Mouse (Mus musculus) heart, embryonic 13.5 days (tissue): Measurements from ENCODE around the gene Rps6ka4. TPM values are rescaled to one million over a fixed set of nuclear protein-coding genes. Genes with fewer than 3 reads are reported as not detected.
A peak's percentile ranks its signal among the peaks of the same experiment; 100 is the strongest.

Experiments used
- ATAC-seq: fragments of 200-750 bp; cut with Nextera tagmentation; 2 replicates; pipeline ENCODE4 v1.8.0; 2017; ENCODE audit warnings: moderate TSS enrichment; ENCODE audit not compliant: insufficient number of reproducible peaks, low FRiP score, low TSS enrichment; ENCODE audit errors: extremely low read depth
- H3K27ac ChIP-seq: fragments of 300-500 bp; sonication (generic); replicated peaks from 2 replicates; pipeline ENCODE4 v1.5.1; 2015; ENCODE audit warnings: moderate library complexity, mild to moderate bottlenecking, inconsistent platforms
- H3K27me3 ChIP-seq: fragments of 300-500 bp; sonication (generic); replicated peaks from 2 replicates; pipeline ENCODE4 v1.6.1; 2015; ENCODE audit warnings: mild to moderate bottlenecking, inconsistent platforms
- H3K36me3 ChIP-seq: fragments of 300-500 bp; sonication (generic); 2 replicates; pipeline ENCODE4 v1.6.1; 2015; ENCODE audit warnings: mild to moderate bottlenecking, inconsistent platforms
- H3K4me1 ChIP-seq: fragments of 300-500 bp; sonication (generic); 2 replicates; pipeline ENCODE4 v1.6.1; 2015; ENCODE audit warnings: inconsistent platforms
- H3K4me2 ChIP-seq: fragments of 300-500 bp; sonication (generic); 2 replicates; pipeline ENCODE4 v1.6.1; 2015; ENCODE audit warnings: inconsistent platforms, mild to moderate bottlenecking, moderate library complexity
- H3K4me3 ChIP-seq: fragments of 300-500 bp; sonication (generic); 2 replicates; pipeline ENCODE4 v1.5.1; 2015; ENCODE audit warnings: moderate library complexity, mild to moderate bottlenecking, inconsistent platforms
- H3K9ac ChIP-seq: fragments of 300-500 bp; sonication (generic); 2 replicates; pipeline ENCODE4 v1.6.1; 2015; ENCODE audit warnings: inconsistent platforms, mild to moderate bottlenecking, moderate library complexity
- H3K9me3 ChIP-seq: fragments of 300-500 bp; sonication (generic); 2 replicates; pipeline ENCODE4 v1.6.1; 2016; ENCODE audit warnings: inconsistent platforms
- WGBS: fragments of 180-500 bp; shearing (Covaris S2); methylation state at CpG from one replicate; pipeline ENCODE4 v1.1.7; 2015; ENCODE audit warnings: mixed read lengths; 5-methylcytosine and 5-hydroxymethylcytosine counted together
- polyA plus RNA-seq: library from polyadenylated mRNA; unstranded; fragments of >200 nt; fragmentation: Nextera tagmentation; extraction: Ambion mirVana; gene quantifications from 2 replicates; pipeline ENCODE4 v1.2.1, GENCODE M21; 2015

Gene Rps6ka4
- 14.1 and 15.4 TPM in 2 replicates for polyA plus RNA-seq

DNA sequence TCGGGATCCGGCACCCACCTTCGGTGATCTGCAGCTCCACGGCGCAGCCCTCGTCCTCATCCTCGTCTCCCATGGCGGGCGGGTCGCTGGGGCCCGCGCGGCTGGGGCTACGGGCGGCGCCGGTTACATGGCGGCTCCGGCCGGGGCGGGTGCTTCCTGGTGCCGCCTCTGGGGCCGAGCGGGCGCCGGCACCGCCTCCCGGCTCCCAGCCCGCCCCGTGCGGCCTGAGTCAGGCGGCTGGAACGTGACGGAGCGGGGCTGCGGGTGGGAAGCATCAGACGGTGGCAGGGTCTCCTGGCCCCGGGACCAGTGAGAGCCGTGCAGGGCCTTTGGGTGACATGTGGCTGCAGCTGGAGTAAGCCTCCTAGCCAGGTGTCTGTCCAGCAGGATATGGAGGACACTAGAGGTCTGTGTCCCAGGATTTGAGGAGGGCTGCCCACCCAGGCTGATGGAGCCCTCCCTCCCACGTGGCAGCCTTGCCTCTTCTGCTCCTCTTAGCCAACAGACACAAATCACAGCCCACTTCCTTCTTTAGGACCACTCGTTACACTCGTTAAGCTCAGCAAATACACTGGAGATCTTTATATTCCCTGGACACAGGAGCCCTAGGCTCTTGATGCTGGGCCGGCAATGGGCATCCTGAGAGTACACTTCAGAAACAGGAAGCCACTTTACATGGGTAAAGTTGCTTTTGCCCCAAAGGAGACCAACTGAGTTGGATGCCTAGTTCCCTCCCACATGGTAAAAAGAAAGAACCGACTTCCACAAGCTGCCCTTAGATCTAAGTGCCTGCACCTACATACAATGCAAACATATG, at the start of gene Rps6ka4:
Gene Rps6ka4 (minus strand): TSS at position 162 of the 817 bp plus-strand sequence.
- Histone ChIP-seq H3K4me3 (peak within 1 kb of the TSS; percentile 85), H3K27me3 (peaks cover 76% of the 10 kb centered on the region), H3K27ac (peak within 1 kb of the TSS; percentile 2; the same call in 1 of the 2 replicates), H3K9me3 (no peaks in the 10 kb centered on the region), H3K9ac (peak within 1 kb of the TSS; percentile 87), H3K4me1 (peaks cover 17% of the 10 kb centered on the region), H3K36me3 (peaks cover 33% of the 10 kb centered on the region), H3K4me2 (peak within 1 kb of the TSS; percentile 98)
- under 1% methylated on average over 44 of the region's 44 CpGs for WGBS
- peak; percentile 70; the same call in 1 of the 2 replicates for ATAC-seq

DNA sequence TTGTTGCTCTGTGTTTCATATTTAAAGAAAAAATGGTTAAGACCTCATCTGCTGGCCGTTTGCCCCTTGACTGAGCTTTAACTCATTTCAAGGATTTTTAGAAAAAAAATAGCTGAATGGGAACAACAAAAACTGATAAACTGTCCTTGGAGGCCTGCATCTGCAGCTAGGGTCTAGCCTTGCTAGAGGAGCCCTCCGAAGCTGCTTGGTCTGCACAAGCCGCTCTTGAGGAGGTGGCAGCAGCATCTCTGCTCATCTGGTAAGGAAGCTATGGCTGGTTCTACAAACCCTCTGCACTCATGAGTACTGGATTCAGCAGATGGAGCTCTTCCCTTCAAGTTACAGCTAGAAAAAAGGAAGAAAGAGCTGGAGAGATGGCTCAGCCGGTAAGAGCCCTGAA, 37.5 kb upstream of the Rps6ka4 start:
- H3K4me3 ChIP-seq, result no peak overlapping the region
- no peaks in the 10 kb centered on the region for H3K36me3 ChIP-seq
- WGBS, result 77% methylated on average over 4 of the region's 4 CpGs
- no peaks in the 10 kb centered on the region for H3K27me3 ChIP-seq
- H3K9me3 ChIP-seq, result no peaks in the 10 kb centered on the region
- no peak overlapping the region for H3K9ac ChIP-seq
- no peak for ATAC-seq
- H3K4me2 ChIP-seq, result no peak overlapping the region
- H3K27ac ChIP-seq, result no peak overlapping the region
- no peaks in the 10 kb centered on the region for H3K4me1 ChIP-seq

DNA sequence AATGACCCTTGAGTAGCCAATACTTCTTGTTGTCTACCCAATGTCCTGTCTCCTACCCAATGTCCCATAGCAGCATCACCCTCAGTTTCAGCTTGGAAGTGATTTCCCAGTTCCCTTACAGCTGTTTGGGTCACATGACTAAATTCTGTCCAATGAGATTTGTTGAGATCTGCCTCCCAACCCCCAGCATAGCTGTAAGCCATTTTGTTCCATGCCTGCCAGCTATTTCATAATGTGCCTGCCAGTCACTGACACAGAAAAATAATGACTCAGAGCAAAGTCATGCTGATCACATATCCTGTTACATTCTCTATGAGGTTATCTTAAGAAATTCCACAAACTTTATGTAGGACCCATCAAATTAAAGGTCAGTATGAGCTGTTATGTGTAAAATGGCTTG, 36.4 kb upstream of the Rps6ka4 start:
- Histone ChIP-seq H3K9ac (no peak overlapping the region), H3K27ac (no peak overlapping the region), H3K4me3 (no peak overlapping the region), H3K36me3 (no peaks in the 10 kb centered on the region), H3K9me3 (no peaks in the 10 kb centered on the region), H3K4me1 (no peaks in the 10 kb centered on the region), H3K27me3 (no peaks in the 10 kb centered on the region), H3K4me2 (no peak overlapping the region)
- ATAC-seq, result no peak

DNA sequence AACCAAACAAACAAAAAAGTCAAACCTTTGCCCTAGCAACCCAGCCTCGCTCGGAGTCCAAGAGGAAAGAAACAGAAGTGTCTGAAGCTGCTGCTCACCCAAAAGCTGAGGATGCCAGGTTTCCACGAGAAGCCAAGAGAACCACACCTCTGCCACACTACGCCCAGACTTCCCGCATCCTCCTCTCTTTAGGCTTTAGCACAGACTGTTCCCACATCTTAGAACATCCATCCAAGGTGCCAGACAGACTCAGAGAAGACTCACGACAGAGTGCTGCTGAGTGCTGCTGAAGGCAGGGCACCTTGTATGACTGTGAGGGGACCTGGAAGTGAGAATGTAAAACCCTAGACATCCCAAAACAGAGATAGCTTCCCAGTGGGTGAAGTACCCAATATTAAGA, 35.4 kb upstream of the Rps6ka4 start:
- H3K9me3 ChIP-seq, result no peaks in the 10 kb centered on the region
- 78% methylated on average over 6 of the region's 6 CpGs for WGBS
- H3K27ac ChIP-seq, result no peak overlapping the region
- H3K4me1 ChIP-seq, result no peaks in the 10 kb centered on the region
- H3K4me2 ChIP-seq, result no peak overlapping the region
- no peak overlapping the region for H3K4me3 ChIP-seq
- no peak overlapping the region for H3K9ac ChIP-seq
- ATAC-seq, result no peak
- no peaks in the 10 kb centered on the region for H3K27me3 ChIP-seq
- no peaks in the 10 kb centered on the region for H3K36me3 ChIP-seq

DNA sequence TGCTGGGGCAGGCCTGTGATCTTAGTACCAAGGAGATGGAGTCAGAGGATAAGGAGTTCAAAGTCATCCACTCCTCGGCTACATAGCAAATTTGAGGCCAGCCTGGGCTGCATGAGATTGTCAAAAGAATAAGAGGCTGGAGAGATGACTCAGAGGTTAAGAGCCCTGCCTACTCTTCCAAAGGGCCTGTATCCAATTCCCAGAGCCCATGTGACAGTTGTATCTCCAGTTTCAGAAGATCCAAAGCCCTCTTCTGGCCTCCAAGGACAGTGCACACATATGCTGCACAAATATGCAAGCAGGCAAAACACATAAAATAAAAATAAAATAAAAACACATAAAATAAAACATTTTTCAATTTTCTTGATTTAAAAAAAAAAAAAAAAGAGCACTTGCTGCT, 33.8 kb upstream of the Rps6ka4 start:
- H3K9me3 ChIP-seq, result no peaks in the 10 kb centered on the region
- H3K4me1 ChIP-seq, result 0 out of 2 replicates have a peak, but pooled peaks cover 3% of the 10 kb centered on the region
- H3K27ac ChIP-seq, result no peak overlapping the region
- no peaks in the 10 kb centered on the region for H3K36me3 ChIP-seq
- no peak for ATAC-seq
- H3K4me3 ChIP-seq, result no peak overlapping the region
- H3K27me3 ChIP-seq, result no peaks in the 10 kb centered on the region
- no peak overlapping the region for H3K4me2 ChIP-seq
- WGBS, result 62% methylated on average over 1 of the region's 1 CpGs
- H3K9ac ChIP-seq, result no peak overlapping the region

DNA sequence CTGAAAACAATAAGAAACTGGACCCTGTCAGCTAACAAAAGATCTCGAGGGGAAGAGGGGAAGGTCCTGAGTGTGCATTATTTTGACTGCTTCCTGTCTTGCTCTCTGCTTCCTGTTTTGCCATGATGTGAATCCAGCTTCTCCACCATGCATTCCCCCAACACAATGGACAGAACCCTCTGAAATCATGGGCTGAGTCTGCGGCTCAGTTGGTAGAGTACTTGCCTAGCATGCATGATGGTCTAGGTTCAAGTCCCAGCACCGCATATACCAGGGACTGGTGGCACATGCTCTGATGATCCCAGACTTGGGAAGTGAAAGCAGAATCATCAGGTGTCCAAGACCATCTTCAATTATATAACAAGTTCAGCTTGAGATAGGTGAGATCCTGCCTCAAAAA, 32.3 kb upstream of the Rps6ka4 start:
- 64% methylated on average over 3 of the region's 3 CpGs for WGBS
- ATAC-seq, result no peak
- no peaks in the 10 kb centered on the region for H3K9me3 ChIP-seq
- H3K9ac ChIP-seq, result no peak overlapping the region
- 0 out of 2 replicates have a peak, but pooled peaks cover 6% of the 10 kb centered on the region for H3K4me1 ChIP-seq
- no peak overlapping the region for H3K4me3 ChIP-seq
- H3K36me3 ChIP-seq, result no peaks in the 10 kb centered on the region
- H3K27me3 ChIP-seq, result no peaks in the 10 kb centered on the region
- H3K4me2 ChIP-seq, result no peak overlapping the region
- no peak overlapping the region for H3K27ac ChIP-seq

DNA sequence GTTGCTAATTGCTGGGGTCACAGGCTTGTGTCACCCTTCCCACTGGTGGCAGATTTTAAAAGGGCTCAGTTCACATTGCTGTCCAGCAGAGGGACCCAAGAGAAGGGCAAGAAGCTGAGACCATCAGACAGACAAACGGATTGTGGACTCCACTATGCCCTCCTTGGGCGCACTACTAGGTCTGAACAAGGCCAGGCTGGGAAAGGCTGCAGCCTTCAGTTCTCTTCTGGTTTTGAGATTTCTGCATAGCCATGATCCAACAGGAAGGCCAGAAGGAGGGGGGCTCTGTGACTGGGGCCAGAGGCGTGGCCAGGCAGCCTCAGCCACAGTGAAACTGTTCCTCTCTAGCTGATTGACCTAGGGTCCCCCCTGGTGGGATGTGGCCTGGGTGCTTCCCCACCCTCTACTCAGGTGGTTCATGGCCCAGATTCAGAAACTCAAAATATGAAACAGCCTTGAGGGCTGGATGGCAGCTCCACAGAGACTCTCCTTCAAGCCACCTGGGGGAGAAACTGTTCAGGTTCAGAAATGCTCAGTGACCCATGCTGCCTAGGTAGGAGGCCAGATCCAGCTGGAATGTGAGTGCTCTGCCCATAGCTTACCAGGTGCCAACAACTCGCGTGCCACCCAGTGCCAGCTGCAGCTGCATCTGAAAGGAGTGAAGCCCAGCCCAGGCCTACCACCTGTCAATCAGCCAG, 31.3 kb upstream of the Rps6ka4 start:
- Histone ChIP-seq H3K9ac (no peak overlapping the region), H3K27me3 (no peaks in the 10 kb centered on the region), H3K27ac (no peak overlapping the region), H3K9me3 (no peaks in the 10 kb centered on the region), H3K4me3 (no peak overlapping the region), H3K4me1 (0 out of 2 replicates have a peak, but pooled peaks cover 6% of the 10 kb centered on the region), H3K4me2 (no peak overlapping the region), H3K36me3 (no peaks in the 10 kb centered on the region)
- WGBS, result 66% methylated on average over 5 of the region's 5 CpGs
- no peak for ATAC-seq

DNA sequence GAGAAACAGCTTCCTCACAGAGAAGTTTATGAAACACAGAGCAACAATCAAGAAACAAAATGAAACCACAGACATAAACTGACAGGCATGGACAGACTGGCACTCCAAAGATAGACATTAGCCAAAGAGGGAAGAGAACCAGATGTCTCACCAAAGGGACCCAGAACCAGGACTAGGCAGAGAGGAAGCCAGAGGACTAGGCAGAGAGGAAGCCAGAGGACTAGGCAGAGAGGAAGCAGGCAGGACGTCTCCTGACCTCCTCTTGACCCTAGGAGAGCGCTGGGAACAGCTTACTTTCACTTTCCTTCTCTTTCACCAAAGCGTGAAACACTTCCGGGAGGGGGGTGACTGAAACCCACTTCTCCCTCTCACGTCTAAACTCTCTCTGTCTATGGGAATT, 28.9 kb upstream of the Rps6ka4 start:
- H3K9ac ChIP-seq, result peak overlapping the region; percentile 42
- WGBS, result 8% methylated on average over 5 of the region's 5 CpGs
- no peaks in the 10 kb centered on the region for H3K36me3 ChIP-seq
- no peaks in the 10 kb centered on the region for H3K9me3 ChIP-seq
- peak overlapping the region; percentile 59 for H3K27ac ChIP-seq
- no peaks in the 10 kb centered on the region for H3K27me3 ChIP-seq
- no peak for ATAC-seq
- H3K4me2 ChIP-seq, result peak overlapping the region; percentile 65
- 0 out of 2 replicates have a peak, but pooled peaks cover 6% of the 10 kb centered on the region for H3K4me1 ChIP-seq
- H3K4me3 ChIP-seq, result peak overlapping the region; percentile 42

DNA sequence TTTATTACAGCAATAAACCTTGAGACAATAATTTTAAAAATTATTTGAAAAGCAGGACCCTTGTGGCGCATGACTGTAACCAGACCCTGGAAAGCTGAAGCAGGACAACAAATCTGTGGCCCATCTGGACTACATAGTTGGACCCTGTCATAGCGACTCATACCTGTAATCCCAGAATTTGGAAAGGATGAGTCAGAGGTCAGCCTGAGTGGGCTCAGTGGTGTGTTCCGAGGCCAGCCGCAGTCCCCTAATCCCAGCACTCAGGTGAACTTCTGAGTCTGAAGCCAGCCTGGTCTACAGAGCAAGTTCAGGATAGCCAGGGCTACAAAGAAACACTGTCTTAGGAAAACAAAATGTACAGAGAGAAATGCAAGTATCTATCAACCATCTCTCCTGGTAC, 21.0 kb upstream of the Rps6ka4 start:
- Histone ChIP-seq H3K4me2 (no peak overlapping the region), H3K27me3 (no peaks in the 10 kb centered on the region), H3K4me1 (no peaks in the 10 kb centered on the region), H3K27ac (no peak overlapping the region), H3K9me3 (no peaks in the 10 kb centered on the region), H3K36me3 (no peaks in the 10 kb centered on the region), H3K9ac (no peak overlapping the region), H3K4me3 (no peak overlapping the region)
- 85% methylated on average over 4 of the region's 4 CpGs for WGBS
- no peak for ATAC-seq

DNA sequence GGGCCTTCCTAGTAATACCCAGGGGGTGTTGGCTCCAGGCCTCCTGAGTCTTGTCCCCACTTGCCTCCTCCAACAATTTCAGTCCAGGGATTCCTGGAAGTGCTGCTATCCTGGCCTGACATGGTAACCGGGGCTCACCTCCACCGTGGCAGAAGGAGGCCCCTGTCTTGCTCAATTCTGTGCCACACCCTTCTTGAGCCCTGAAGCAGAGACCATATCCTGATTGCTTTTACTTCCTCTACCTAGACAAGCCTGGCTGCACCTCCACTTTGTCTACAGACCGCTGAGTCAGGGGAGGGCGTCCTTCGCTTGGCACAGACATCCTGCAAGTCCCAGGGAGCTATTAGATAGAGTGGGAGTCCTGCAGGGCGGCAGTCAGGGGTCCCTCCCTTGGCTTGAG, 20.3 kb upstream of the Rps6ka4 start:
- no peak overlapping the region for H3K27ac ChIP-seq
- H3K9ac ChIP-seq, result no peak overlapping the region
- no peaks in the 10 kb centered on the region for H3K36me3 ChIP-seq
- no peak overlapping the region for H3K4me3 ChIP-seq
- no peaks in the 10 kb centered on the region for H3K9me3 ChIP-seq
- WGBS, result 69% methylated on average over 6 of the region's 6 CpGs
- no peak for ATAC-seq
- peaks cover 6% of the 10 kb centered on the region for H3K4me1 ChIP-seq
- no peak overlapping the region for H3K4me2 ChIP-seq
- H3K27me3 ChIP-seq, result peaks cover 5% of the 10 kb centered on the region

DNA sequence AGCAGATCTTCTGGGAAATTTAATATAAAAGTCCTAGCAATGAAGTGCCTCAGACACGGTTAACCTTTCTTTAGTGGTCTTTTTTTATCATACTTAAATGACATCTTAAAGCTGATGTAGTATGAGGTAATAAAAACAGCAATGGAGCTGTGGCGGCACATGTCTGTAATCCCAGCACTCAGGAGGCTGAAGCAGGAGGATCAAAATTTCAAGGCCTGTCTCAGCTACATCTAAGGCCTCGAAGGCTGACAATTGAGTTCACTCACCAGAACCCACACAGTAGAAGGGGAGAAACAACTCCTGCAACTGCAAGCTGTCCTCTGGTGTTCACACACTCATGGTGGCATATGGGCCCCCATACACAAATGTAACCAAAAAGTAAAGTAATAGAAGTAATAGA, 19.5 kb upstream of the Rps6ka4 start:
- WGBS, result 75% methylated on average over 3 of the region's 3 CpGs
- Histone ChIP-seq H3K27ac (no peak overlapping the region), H3K4me3 (no peak overlapping the region), H3K27me3 (peaks cover 12% of the 10 kb centered on the region), H3K36me3 (no peaks in the 10 kb centered on the region), H3K9ac (no peak overlapping the region), H3K9me3 (no peaks in the 10 kb centered on the region), H3K4me1 (peaks cover 13% of the 10 kb centered on the region), H3K4me2 (no peak overlapping the region)
- ATAC-seq, result no peak
